Mouse (Mus musculus): ENCODE data around the gene Six6.

Gene Six6

GRCm38 (mm10) chr12:72939616-72940015 is at the start of gene Six6:
Gene Six6, plus strand, starts transcription at chr12:72939892.
- no peak for DNase-seq (ENCODE audit: low spot score)

GRCm38 (mm10) chr12:72917159-72917993 is 22.3 kb upstream of the Six6 start:
- no peak for DNase-seq (ENCODE audit: low spot score)

- no peak for DNase-seq (ENCODE audit: low spot score)
These were observed 2.9 kb upstream of the Six6 start for GRCm38 (mm10) chr12:72936751-72937150.

- no peak for DNase-seq (ENCODE audit: low spot score)
These were observed 2.1 kb upstream of the Six6 start for GRCm38 (mm10) chr12:72937537-72938120.

- DNase-seq (ENCODE audit: low spot score): no peak
These were observed 1.5 kb upstream of the Six6 start for GRCm38 (mm10) chr12:72938176-72938575.

GRCm38 (mm10) chr12:72938600-72939490 is 847 bp upstream of the Six6 start:
- DNase-seq (ENCODE audit: low spot score): no peak

GRCm38 (mm10) chr12:72940071-72940821 is 554 bp downstream of the Six6 start, which contains the start of gene 4930447C04Rik:
Gene 4930447C04Rik, minus strand, starts transcription at chr12:72940774.
- DNase-seq (ENCODE audit: low spot score): no peak

GRCm38 (mm10) chr12:72940822-72941397 is 1.2 kb downstream of the Six6 start:
- no peak for DNase-seq (ENCODE audit: low spot score)

- no peak for DNase-seq (ENCODE audit: low spot score)
These were observed 1.8 kb downstream of the Six6 start for GRCm38 (mm10) chr12:72941398-72942051.

GRCm38 (mm10) chr12:72942171-72942570 is 2.5 kb downstream of the Six6 start:
- no peak for DNase-seq (ENCODE audit: low spot score)

GRCm38 (mm10) chr12:72943574-72944110 is 4.0 kb downstream of the Six6 start:
- DNase-seq (ENCODE audit: low spot score): no peak

- no peak for DNase-seq (ENCODE audit: low spot score)
These were observed 4.9 kb downstream of the Six6 start for GRCm38 (mm10) chr12:72944411-72945225.

- no peak for DNase-seq (ENCODE audit: low spot score)
These were observed 5.8 kb downstream of the Six6 start for GRCm38 (mm10) chr12:72945301-72946063.

- no peak for DNase-seq (ENCODE audit: low spot score)
These were observed 6.3 kb downstream of the Six6 start for GRCm38 (mm10) chr12:72946064-72946395.

- DNase-seq (ENCODE audit: low spot score): no peak
These were observed 7.1 kb downstream of the Six6 start for GRCm38 (mm10) chr12:72946805-72947204.

- no peak for DNase-seq (ENCODE audit: low spot score)
These were observed 7.6 kb downstream of the Six6 start for GRCm38 (mm10) chr12:72947335-72947734.

GRCm38 (mm10) chr12:72953089-72953488 is 13.4 kb downstream of the Six6 start:
- no peak for DNase-seq (ENCODE audit: low spot score)

GRCm38 (mm10) chr12:72953858-72954257 is 14.2 kb downstream of the Six6 start:
- DNase-seq (ENCODE audit: low spot score): no peak

GRCm38 (mm10) chr12:72954906-72955305 is 15.2 kb downstream of the Six6 start:
- DNase-seq (ENCODE audit: low spot score): peak; percentile 69
